Mouse (Mus musculus) embryo, embryonic 9.5 days (tissue): Measurements from ENCODE around the gene Cask.
"Not testable (repeated sequence)": the region's sequence is repeated elsewhere in the genome, so short reads cannot be mapped to it uniquely, and the experiment has no call there.

ENCODE experiments used
- DNase-seq: peaks from one replicate; pipeline ENCODE4 v3.0.0-alpha.2; 2017; ENCODE audit errors: extremely low spot score

The Cask gene

DNA sequence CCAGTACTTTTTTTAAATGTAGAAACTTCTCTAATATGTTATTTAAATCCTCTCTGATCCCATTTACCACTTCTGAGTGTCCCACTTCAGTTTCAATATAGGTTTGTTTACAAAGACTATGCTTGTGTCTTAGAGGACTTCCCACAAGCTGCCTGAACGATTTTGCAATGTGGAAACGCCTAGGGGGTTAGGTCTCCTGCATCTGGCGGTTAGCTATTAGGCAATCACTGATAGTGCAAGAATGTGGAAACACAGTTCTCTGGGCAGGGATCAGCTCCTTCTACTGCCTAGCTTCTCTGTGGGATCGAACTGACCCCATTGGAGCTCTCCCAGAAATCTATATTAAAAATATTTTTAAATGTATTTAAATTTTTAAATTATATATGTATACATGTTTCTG, at the start of gene Cask:
TSS of gene Cask (minus strand) at position 83 of the 400 bp plus-strand sequence.
- no peak for DNase-seq

GRCm38 (mm10) chrX:13889976-13890375, 38.8 kb upstream of the Cask start:
- DNase-seq = no peak

GRCm38 (mm10) chrX:13884348-13884747, 33.2 kb upstream of the Cask start:
- DNase-seq = no peak

GRCm38 (mm10) chrX:13881969-13882368, 30.8 kb upstream of the Cask start:
- peak; percentile 7 for DNase-seq

- DNase-seq = no peak
Observed at GRCm38 (mm10) chrX:13860145-13860544, 9.0 kb upstream of the Cask start.

- DNase-seq = no peak
Observed at GRCm38 (mm10) chrX:13859051-13859450, 7.9 kb upstream of the Cask start.

- DNase-seq = no peak
Observed at GRCm38 (mm10) chrX:13848473-13848872, 2.7 kb downstream of the Cask start.

GRCm38 (mm10) chrX:13847502-13847851, 3.7 kb downstream of the Cask start:
- peak; percentile 24 for DNase-seq

GRCm38 (mm10) chrX:13846653-13847501, 4.3 kb downstream of the Cask start:
- peak; percentile 87 for DNase-seq

DNA sequence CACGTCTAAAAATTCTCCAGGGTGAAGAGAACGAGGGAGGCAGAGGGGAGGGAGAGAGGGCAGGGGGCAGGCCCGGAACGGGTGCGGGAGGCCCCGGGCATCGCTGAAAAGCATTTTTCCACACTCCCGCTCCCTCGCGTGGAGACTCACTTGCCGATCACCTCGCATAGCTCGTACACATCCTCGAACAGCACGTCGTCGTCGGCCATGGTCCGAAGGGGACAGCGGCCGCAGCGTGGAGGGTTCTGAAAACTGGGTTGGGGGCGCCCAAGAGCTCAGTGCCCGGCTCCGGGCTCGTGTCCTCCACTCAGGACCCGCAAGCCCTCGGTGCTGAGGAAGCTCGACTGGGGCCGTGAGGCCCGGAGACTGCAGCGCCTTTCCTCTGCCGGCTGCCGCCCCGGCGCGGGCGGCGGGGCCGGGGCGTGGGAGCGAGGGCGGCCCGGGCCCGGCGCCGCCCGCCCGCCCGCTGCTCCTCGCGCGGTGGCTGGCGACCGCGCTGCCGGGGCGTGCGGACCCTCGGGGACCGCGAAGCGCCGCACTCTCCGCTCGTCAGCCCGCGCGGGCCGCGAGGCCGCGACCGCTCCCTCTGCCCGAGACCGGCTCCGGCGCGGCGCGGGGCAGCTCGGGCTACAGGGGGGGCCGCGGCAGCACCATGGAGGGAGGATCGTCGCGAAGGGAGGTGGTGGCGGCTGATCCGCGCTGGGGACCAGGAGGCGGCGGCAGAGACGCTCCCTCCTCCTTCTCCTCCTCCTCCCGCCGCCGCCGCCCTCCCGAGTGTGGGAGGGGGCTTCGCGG, 5.1 kb downstream of the Cask start:
- peak; percentile 47 for DNase-seq

GRCm38 (mm10) chrX:13845141-13845857, 5.9 kb downstream of the Cask start:
- no peak for DNase-seq

- DNase-seq = no peak
Observed at GRCm38 (mm10) chrX:13822792-13823191, 28.4 kb downstream of the Cask start.

DNA sequence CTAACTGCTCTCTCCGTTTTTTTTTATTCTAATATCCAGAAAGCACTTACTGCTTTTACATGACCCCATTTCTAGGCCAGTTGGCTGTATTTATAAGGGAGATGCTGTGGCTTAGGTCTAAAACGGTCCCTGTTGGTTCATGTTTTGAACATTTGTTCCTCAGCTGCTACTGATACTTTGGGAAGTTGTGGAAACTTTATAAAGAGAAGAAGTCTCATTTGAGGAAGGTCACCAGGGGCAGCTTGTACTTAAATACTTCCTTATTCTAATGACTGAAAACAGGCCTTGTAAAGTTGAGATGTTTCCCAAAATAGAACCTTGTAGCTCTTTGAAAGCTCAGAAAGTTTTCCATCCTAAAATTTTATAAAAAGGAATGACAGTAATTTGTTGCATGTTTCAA, 52.4 kb downstream of the Cask start:
- no peak for DNase-seq

- DNase-seq = no peak
Observed at GRCm38 (mm10) chrX:13765672-13766071, 85.5 kb downstream of the Cask start.

- no peak for DNase-seq
Observed at GRCm38 (mm10) chrX:13765024-13765423, 86.1 kb downstream of the Cask start.

DNA sequence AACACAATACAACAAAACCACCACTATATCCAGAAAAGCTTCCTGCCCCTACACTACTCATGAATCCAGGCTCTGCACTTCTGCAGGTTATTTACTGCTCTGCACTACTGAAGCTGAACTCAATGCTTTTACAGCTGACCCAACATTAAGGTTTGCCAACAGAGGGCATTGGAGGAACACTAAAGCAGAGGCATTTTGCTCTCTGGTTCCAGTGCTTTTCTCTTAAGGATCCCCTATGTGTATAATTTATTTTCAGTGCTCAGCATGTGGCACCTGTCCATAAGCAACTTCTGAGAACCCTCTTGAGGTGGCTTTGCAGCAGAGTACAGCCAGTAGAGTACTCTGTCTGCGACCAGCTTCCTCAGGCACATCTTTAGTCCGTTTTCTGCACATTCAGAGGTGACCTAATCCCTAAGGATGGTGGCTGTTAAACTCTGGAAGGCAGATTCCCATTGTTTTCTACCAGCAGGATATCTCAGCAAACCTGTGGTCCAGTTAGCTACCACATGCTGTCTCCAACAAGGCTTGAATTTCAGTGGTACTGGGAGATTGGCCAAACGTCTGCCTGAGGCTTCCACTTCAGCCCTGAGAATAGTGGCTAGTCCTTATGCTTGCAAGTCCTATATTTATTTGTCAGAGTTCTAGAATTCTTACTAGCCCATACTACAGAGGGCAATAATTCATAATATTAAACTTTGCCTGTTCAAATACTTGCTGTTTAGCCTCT, 93.7 kb downstream of the Cask start:
- no peak for DNase-seq

DNA sequence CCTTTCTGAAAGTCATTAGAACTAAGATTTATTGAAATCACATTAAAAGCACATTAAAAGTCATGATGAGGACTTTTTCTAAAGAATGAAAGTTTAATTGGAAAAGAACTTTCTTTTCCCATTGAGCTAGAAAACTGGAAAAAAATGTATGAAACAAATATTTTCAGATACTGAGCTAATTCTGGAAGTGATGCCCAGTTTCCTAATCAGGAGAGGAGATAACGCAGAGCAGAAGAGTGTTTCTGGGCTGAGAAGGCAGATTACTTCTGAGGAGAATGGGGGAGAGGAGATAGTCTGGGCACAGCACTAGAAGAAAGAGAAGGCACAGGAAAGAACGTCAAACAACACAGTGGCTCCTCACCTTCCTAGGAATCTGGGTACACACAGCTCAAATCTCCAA, 110.1 kb downstream of the Cask start:
- DNase-seq = no peak

DNA sequence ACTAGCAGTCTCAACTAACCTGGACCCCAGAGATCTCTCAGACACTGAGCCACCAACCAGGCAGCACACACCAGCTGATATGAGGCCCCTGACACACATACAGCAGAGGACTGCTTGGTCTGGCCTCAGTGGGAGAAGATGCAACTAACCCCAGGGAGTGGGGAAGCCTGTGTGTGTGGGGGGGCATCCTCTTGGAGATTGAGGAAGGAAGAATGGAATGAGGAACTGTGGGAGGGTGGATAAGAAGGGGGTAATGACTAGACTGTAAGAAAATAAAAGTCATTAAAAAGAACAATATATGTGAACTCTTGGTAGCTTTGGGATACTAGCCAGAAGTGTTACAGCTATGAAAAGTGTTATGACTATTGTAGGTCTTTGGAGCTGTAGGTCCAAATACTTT, 120.4 kb downstream of the Cask start:
- DNase-seq = not testable (repeated sequence)

- no peak for DNase-seq
Observed at GRCm38 (mm10) chrX:13729835-13730480, 121.2 kb downstream of the Cask start.

- no peak for DNase-seq
Observed at GRCm38 (mm10) chrX:13725573-13726403, 125.4 kb downstream of the Cask start.
